Mouse (Mus musculus) layer of hippocampus, postnatal 25 days (tissue): ENCODE measurements at regions not wholly inside any gene's neighbourhood (a gene's known extent, or its start where the extent isn't known, plus 50 kb on each side); places are given as distances from the start of the nearest gene placed in this dataset.

Experiments used
- DNase-seq, 2 experiments: peaks; one replicate each; pipeline ENCODE4 v3.0.0; 2022; ENCODE audit warnings: mixed read lengths in 2 of 2, low spot score in 1 of 2; ENCODE audit errors: extremely low spot score in 1 of 2

- DNase-seq: no peak
Observed at GRCm38 (mm10) chr2:166412031-166412858, 256.8 kb upstream of the Sulf2 start.

GRCm38 (mm10) chr2:166409391-166409790 is 253.9 kb upstream of the Sulf2 start:
- no peak for DNase-seq

GRCm38 (mm10) chr2:166408806-166409205 is 253.3 kb upstream of the Sulf2 start:
- DNase-seq: no peak

GRCm38 (mm10) chr2:166408009-166408408 is 252.5 kb upstream of the Sulf2 start:
- DNase-seq: no peak

- DNase-seq: no peak
Observed at GRCm38 (mm10) chr2:166406826-166407225, 251.4 kb upstream of the Sulf2 start.

GRCm38 (mm10) chr2:166403319-166403718 is 247.9 kb upstream of the Sulf2 start:
- DNase-seq: peak; percentile 41 to 47

- no peak for DNase-seq
Observed at GRCm38 (mm10) chr2:166401860-166402259, 246.4 kb upstream of the Sulf2 start.

- DNase-seq: no peak
Observed at GRCm38 (mm10) chr2:166400304-166400703, 244.8 kb upstream of the Sulf2 start.

- DNase-seq: no peak
Observed at GRCm38 (mm10) chr2:166399140-166399830, 243.8 kb upstream of the Sulf2 start.

- no peak for DNase-seq
Observed at GRCm38 (mm10) chr2:166398774-166399139, 243.3 kb upstream of the Sulf2 start.

GRCm38 (mm10) chr2:166398156-166398555 is 242.7 kb upstream of the Sulf2 start:
- no peak for DNase-seq

GRCm38 (mm10) chr2:166394666-166395065 is 239.2 kb upstream of the Sulf2 start:
- no peak for DNase-seq

GRCm38 (mm10) chr2:166391176-166391575 is 235.7 kb upstream of the Sulf2 start:
- no peak for DNase-seq

GRCm38 (mm10) chr2:166388050-166388449 is 232.6 kb upstream of the Sulf2 start:
- DNase-seq: no peak

- no peak for DNase-seq
Observed at GRCm38 (mm10) chr2:166386817-166387216, 231.4 kb upstream of the Sulf2 start.

- no peak for DNase-seq
Observed at GRCm38 (mm10) chr2:166384583-166384982, 229.1 kb upstream of the Sulf2 start.

GRCm38 (mm10) chr2:166383356-166383755 is 227.9 kb upstream of the Sulf2 start:
- no peak for DNase-seq

GRCm38 (mm10) chr2:166382180-166382579 is 226.7 kb upstream of the Sulf2 start:
- no peak for DNase-seq

- no peak for DNase-seq
Observed at GRCm38 (mm10) chr2:166380854-166381253, 225.4 kb upstream of the Sulf2 start.

- no peak for DNase-seq
Observed at GRCm38 (mm10) chr2:166378325-166378724, 222.9 kb upstream of the Sulf2 start.

- DNase-seq: peak in 1 of 2 experiments; percentile 26
Observed at GRCm38 (mm10) chr2:166377329-166377728, 221.9 kb upstream of the Sulf2 start.

GRCm38 (mm10) chr2:166375639-166376038 is 220.2 kb upstream of the Sulf2 start:
- DNase-seq: peak in 1 of 2 experiments; percentile 24
